15 mouse cellular contexts compared by ENCODE assay signal in genomic region chr12:102057979-102058378, GRCm38 (mm10).
DNase-seq lines count a peak whose midpoint lies in the region; ATAC-seq and TF ChIP-seq lines count a peak whose summit lies in the region.
"Had no signal": no experiment of that assay in that cellular context is flagged by ENCODE, and none has a peak within 500 bp of the region (broad histone marks: within the 10 kb centered on the region; RNA-seq: fewer than 3 reads in every experiment).

No protein-coding gene starts in this region.

- H3K4me2 ChIP-seq in forebrain, embryonic 15.5 days (replicated peaks) = no peak overlapping the region
- no peak overlapping the region; the same call in 1 of the 2 replicates for H3K4me2 ChIP-seq in hindbrain, embryonic 14.5 days (replicated peaks)
- 0 out of 2 replicates have a peak overlapping the region, but pooled peaks have one; percentile 0 for H3K4me2 ChIP-seq in midbrain, embryonic 14.5 days (ENCODE audit: low read length)
- H3K4me2 ChIP-seq in stomach, postnatal 0 days (replicated peaks; ENCODE audit: low read depth) = no peak overlapping the region
- H3K4me2 ChIP-seq: embryonic facial prominence, embryonic 12.5 days; heart, embryonic 15.5 days; limb, embryonic 13.5 days had no signal

- H3K36me3 ChIP-seq in forebrain, embryonic 15.5 days = no peaks in the 10 kb centered on the region
- no peaks in the 10 kb centered on the region for H3K36me3 ChIP-seq in hindbrain, embryonic 14.5 days (replicated peaks; ENCODE audit: control insufficient read depth, insufficient read depth)
- no peaks in the 10 kb centered on the region for H3K36me3 ChIP-seq in midbrain, embryonic 14.5 days (ENCODE audit: control insufficient read depth, insufficient read depth, low read length)
- H3K36me3 ChIP-seq in stomach, postnatal 0 days (ENCODE audit: control insufficient read depth, insufficient read depth, low read length) = no peaks in the 10 kb centered on the region
- H3K36me3 ChIP-seq: embryonic facial prominence, embryonic 12.5 days; heart, embryonic 15.5 days; limb, embryonic 13.5 days had no signal

- peak overlapping the region; percentile 74 for H3K27ac ChIP-seq in forebrain, embryonic 15.5 days (replicated peaks)
- H3K27ac ChIP-seq in hindbrain, embryonic 14.5 days = peak overlapping the region; percentile 39; the same call in 1 of the 2 replicates
- peak overlapping the region; percentile 78 for H3K27ac ChIP-seq in midbrain, embryonic 14.5 days (replicated peaks; ENCODE audit: low read depth, low read length)
- no peak overlapping the region for H3K27ac ChIP-seq in stomach, postnatal 0 days (replicated peaks)
- H3K27ac ChIP-seq: embryonic facial prominence, embryonic 12.5 days; gastrocnemius, adult 2 months; heart, embryonic 15.5 days; limb, embryonic 13.5 days had no signal

- TF ChIP-seq EP300 in stomach, postnatal 0 days (optimal IDR thresholded peaks at IDR 0.05) = no peak

- H3K9me3 ChIP-seq in forebrain, embryonic 15.5 days = no peaks in the 10 kb centered on the region
- H3K9me3 ChIP-seq in hindbrain, embryonic 14.5 days (ENCODE audit: control insufficient read depth, low read length) = no peaks in the 10 kb centered on the region
- no peaks in the 10 kb centered on the region for H3K9me3 ChIP-seq in midbrain, embryonic 14.5 days (ENCODE audit: control insufficient read depth, low read length)
- H3K9me3 ChIP-seq in stomach, postnatal 0 days (ENCODE audit: control insufficient read depth, low read length) = no peaks in the 10 kb centered on the region
- H3K9me3 ChIP-seq: embryonic facial prominence, embryonic 12.5 days; heart, embryonic 15.5 days; limb, embryonic 13.5 days had no signal

- no peaks in the 10 kb centered on the region for H3K27me3 ChIP-seq in forebrain, embryonic 15.5 days
- H3K27me3 ChIP-seq in hindbrain, embryonic 14.5 days (ENCODE audit: control insufficient read depth, insufficient read depth, low read length) = no peaks in the 10 kb centered on the region
- no peaks in the 10 kb centered on the region for H3K27me3 ChIP-seq in midbrain, embryonic 14.5 days (ENCODE audit: control insufficient read depth, insufficient read depth, low read length)
- H3K27me3 ChIP-seq in stomach, postnatal 0 days (ENCODE audit: control insufficient read depth, insufficient read depth, low read length) = no peaks in the 10 kb centered on the region
- H3K27me3 ChIP-seq: embryonic facial prominence, embryonic 12.5 days; heart, embryonic 15.5 days; limb, embryonic 13.5 days had no signal

- H3K4me1 ChIP-seq in forebrain, embryonic 15.5 days = peaks cover 13% of the 10 kb centered on the region
- peaks cover 12% of the 10 kb centered on the region for H3K4me1 ChIP-seq in hindbrain, embryonic 14.5 days (replicated peaks; ENCODE audit: control insufficient read depth, insufficient read depth, low read length)
- peaks cover 15% of the 10 kb centered on the region for H3K4me1 ChIP-seq in midbrain, embryonic 14.5 days (ENCODE audit: control insufficient read depth, insufficient read depth, low read length)
- H3K4me1 ChIP-seq in stomach, postnatal 0 days (replicated peaks; ENCODE audit: control insufficient read depth, insufficient read depth) = no peaks in the 10 kb centered on the region

- H3K4me3 ChIP-seq in forebrain, embryonic 15.5 days = no peak overlapping the region
- H3K4me3 ChIP-seq in hindbrain, embryonic 14.5 days (replicated peaks; ENCODE audit: low read length) = no peak overlapping the region
- H3K4me3 ChIP-seq in midbrain, embryonic 14.5 days (replicated peaks; ENCODE audit: low read depth, low read length) = no peak overlapping the region
- no peak overlapping the region for H3K4me3 ChIP-seq in stomach, postnatal 0 days (ENCODE audit: low read depth, low read length)
- H3K4me3 ChIP-seq: embryonic facial prominence, embryonic 12.5 days; gastrocnemius, adult 2 months; heart, embryonic 15.5 days; limb, embryonic 13.5 days had no signal

- peak; percentile 23 for ATAC-seq in forebrain, embryonic 15.5 days (replicated peaks)
- ATAC-seq in hindbrain, embryonic 14.5 days (ENCODE audit: low FRiP score) = peak; percentile 19; the same call in 1 of the 2 replicates
- ATAC-seq in midbrain, embryonic 14.5 days (ENCODE audit: low FRiP score, low TSS enrichment) = peak; percentile 62
- no peak for ATAC-seq in stomach, postnatal 0 days (ENCODE audit: low FRiP score, low TSS enrichment)
- ATAC-seq: Patski had no signal

- H3K9ac ChIP-seq in forebrain, embryonic 15.5 days (replicated peaks) = no peak overlapping the region
- H3K9ac ChIP-seq in hindbrain, embryonic 14.5 days = no peak overlapping the region
- no peak overlapping the region for H3K9ac ChIP-seq in midbrain, embryonic 14.5 days (replicated peaks; ENCODE audit: low read length)
- H3K9ac ChIP-seq in stomach, postnatal 0 days (ENCODE audit: low read length) = no peak overlapping the region
- H3K9ac ChIP-seq: embryonic facial prominence, embryonic 12.5 days; heart, embryonic 15.5 days; limb, embryonic 13.5 days had no signal

- 11% methylated on average over 3 of the region's 3 CpGs for WGBS in forebrain, embryonic 15.5 days
- WGBS in hindbrain, embryonic 14.5 days = 23% methylated on average over 3 of the region's 3 CpGs
- WGBS in midbrain, embryonic 14.5 days = 22% methylated on average over 3 of the region's 3 CpGs
- 79% methylated on average over 3 of the region's 3 CpGs for WGBS in stomach, postnatal 0 days

- TF ChIP-seq CTCF in stomach, postnatal 0 days (IDR thresholded peaks at IDR 0.05; ENCODE audit: low read depth) = no peak

- DNase-seq in hindbrain, embryonic 14.5 days (ENCODE audit: low spot score) = no peak
- DNase-seq in midbrain, embryonic 14.5 days = no peak
- DNase-seq in urinary bladder, postnatal 4 days (ENCODE audit: low spot score in 2 of 2) = no peak
- no peak for DNase-seq in stomach, postnatal 0 days (ENCODE audit: low spot score)
- no peak for DNase-seq in layer of hippocampus, adult 9-11 months
- no peak for DNase-seq in right cerebral cortex, postnatal 10 days (ENCODE audit: low spot score in 2 of 2)
- DNase-seq: adrenal gland, postnatal 36 days; gastrocnemius, adult 2 months; lung, postnatal 14 days; thymus, adult 18-20 months had no signal
